Mouse (Mus musculus): Measurements from ENCODE around the gene Rasgrf1.

- TF ChIP-seq POLR2A (IDR thresholded peaks at IDR 0.05; ENCODE audit: control insufficient read depth in 1 of 2, insufficient read depth in 1 of 2, low read depth in 1 of 2, low read length in 2 of 2, poor library complexity in 1 of 2) (no peak), MXI1 (IDR thresholded peaks at IDR 0.05; ENCODE audit: low read depth, low read length) (no peak), CTCF (IDR thresholded peaks at IDR 0.05 in 2 of 3, conservative IDR thresholded peaks at IDR 0.05 in 1 of 3; ENCODE audit: control insufficient read depth in 1 of 3, insufficient read depth in 1 of 3, low read depth in 2 of 3, low read length in 3 of 3, poor library complexity in 1 of 3, severe bottlenecking in 1 of 3) (no peak), USF2 (IDR thresholded peaks at IDR 0.05; ENCODE audit: borderline replicate concordance in 1 of 2, insufficient read depth in 1 of 2, low read depth in 1 of 2, low read length in 2 of 2) (no peak), ZNF384 (IDR thresholded peaks at IDR 0.05; ENCODE audit: low read depth, low read length) (no peak)
Measured at GRCm38 (mm10) chr9:89860145-89860544, 49.6 kb upstream of the Rasgrf1 start.
